Mouse (Mus musculus): Measurements from ENCODE around the gene Lgr6. TPM values are rescaled to one million over a fixed set of nuclear protein-coding genes. Genes with fewer than 3 reads are reported as not detected.

The Lgr6 gene
- polyA plus RNA-seq, 3 experiments from 2014 or later = 0.05 to 0.28 TPM; not detected in 1

DNA sequence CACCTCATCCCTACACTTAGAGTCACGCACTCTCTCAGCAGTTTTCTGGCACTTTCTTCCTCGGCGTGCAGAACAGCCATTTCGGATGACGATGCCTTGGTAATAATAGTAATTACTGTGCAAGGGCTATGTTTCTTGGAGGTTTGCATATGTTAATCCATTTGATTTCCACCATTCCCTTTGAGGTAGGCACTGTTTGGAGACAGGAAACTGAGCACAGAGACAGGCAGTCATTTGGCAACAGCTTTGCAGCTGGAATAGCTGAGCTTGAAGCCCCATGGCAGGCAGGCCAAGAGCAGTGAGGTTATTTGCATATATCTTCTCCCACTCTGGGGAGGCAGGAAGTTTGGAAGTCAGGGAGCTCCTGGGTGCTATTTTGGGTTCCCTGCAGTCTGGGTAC lies 93.2 kb downstream of the Lgr6 start:
- no peak for ATAC-seq

DNA sequence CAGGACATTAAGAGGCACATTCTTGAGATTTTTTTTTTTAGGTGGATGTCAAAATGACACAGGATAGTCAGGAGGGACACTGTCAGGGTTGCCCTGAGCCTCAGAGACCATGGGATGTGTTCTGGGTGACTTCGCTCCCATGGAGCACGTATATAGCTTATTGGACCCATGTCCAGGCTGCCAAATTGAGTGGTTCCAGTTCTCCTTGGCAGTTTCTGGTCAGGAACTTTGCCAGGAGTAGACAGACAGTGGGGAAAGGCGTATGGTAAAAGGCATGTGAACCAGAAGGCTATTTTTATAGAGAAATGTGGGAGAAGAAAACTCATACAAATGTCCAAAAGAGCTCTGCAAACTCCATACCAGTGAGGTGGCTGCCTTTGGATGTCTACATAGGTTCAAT lies 95.2 kb downstream of the Lgr6 start:
- no peak for ATAC-seq

DNA sequence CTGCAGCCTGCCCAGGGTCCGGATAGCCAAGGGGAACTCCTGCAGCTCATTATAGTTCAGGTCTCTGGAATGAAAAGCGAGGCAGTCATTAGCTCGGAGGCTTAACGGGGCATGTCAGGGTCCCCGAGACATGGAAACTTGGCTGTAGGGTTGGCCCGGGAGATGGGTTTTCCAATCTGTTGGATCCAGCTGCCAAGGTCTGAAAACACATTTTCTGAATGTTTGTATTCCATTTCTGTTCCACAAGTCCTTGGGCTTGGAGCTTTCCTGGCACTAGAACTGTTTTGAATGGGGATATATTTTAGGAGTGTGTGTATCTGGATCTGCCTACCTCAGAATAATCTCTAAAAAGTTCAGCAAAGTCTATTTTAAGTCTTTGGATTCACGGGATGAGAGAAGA lies 99.4 kb downstream of the Lgr6 start:
- no peak for ATAC-seq

DNA sequence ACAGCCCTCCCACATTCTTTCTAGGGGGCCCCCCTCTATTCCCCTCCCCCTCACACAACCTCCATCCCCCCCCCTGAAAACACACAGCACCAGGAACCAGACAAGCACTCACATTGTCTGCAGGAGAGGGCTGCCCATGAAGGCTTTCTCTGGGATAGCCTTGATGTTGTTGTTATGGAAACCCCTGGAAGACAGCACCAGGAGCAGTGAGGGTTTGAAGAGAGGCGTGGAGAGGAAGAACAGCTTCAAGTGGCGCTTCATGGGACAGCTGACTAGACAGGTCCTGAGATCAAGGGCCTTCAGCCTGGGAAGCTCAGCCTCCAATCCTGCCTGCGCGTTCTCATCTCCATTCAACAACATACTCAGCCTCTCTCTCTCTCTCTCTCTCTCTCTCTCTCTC lies 101.7 kb downstream of the Lgr6 start:
- no peak for ATAC-seq

DNA sequence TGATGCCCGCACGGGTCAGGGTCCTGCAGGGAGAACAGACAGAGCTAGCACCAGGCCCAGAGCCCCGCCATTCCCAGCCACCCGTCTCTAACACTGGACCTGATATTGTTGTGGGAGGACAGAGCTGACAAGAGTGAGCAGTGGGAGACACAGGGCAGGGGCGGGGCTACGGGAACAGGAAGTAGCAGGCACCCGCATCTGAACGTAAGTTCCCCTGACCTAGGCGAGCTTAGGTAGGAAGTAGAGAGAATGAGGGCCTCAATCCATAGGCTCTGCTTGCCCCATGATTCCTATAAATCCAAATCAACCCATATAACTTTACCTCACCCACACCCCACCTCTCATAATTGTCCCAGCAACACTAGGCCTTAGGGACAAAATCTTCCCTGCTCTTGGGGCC lies 104.5 kb downstream of the Lgr6 start:
- no peak for ATAC-seq

DNA sequence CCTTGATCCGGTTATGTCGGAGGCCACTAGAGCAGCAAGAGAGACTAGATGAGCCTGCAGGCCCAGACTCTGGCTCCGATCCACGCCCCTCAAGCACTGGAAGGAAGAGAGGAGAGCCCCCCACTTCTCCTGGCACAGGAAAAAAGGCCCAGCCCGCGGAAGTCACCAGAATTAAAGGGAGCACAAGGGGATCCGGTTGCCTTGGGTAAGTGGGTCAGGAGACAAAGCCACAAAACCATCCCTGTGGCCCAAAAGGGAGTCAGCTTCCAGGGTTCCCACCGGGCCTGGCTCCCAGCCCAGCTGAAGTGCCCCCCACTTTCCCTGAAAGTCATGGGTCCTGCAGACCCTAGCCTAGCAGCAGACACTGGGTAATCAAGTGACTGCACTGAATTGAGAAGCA lies 106.8 kb downstream of the Lgr6 start:
- ATAC-seq = no peak

DNA sequence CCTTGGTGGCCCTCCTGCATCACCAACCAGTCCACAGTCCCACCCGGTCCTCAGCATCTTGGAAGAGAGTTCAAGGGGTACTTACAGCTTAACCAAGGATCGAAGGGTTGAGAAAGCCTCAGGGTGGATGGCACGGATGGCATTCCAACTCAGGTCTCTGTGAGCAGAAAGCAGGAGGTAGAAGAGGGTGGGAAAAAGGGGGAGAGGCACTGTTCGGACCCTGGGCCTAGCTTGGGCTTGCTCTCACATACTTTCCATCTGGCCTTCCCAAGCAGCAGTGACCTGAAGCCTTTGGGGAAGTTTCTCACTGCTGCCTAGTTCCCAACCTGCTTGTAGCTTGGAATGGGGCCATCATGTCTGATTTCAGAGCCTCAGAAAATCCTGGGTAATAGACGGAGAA lies 107.5 kb downstream of the Lgr6 start:
- no peak for ATAC-seq

DNA sequence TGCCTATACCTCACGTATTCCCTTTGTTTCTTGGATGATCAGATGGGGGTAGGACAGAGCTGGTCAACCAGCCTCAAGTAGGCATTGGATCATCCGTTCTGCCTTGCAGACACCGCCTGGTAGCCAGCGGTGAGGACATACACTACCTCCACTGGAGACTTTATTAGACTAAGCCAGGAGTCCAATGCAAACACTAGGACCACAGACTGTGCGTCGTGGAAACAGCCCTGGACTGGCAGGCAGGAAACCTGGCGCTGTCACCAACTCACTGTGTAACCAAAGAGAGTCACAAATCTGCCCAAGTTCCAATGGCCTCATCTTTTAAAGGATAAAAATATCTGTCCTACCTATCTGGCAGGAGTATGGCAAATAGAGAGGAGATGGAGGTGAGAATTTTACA lies 108.6 kb downstream of the Lgr6 start:
- no peak for ATAC-seq

DNA sequence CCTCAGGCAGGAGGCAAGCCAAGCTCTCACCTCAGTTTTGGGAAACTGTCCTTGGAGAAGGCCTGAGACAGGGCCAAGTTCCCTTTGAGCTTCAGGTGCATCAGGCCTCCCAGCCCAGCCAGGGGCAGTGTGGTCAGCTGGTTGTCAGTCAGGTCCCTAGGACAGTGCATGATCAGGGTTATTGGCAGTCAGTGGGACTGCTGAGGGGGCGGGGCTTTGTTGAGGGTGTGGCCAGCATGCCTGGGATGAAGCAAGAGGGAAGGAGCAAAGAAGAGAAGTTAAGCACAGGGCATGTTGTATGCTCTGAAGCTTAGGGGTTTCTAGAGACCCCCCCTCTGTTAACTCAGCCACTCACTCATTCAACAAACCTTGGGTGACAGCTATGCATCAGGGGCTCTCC lies 109.1 kb downstream of the Lgr6 start:
- ATAC-seq = no peak

DNA sequence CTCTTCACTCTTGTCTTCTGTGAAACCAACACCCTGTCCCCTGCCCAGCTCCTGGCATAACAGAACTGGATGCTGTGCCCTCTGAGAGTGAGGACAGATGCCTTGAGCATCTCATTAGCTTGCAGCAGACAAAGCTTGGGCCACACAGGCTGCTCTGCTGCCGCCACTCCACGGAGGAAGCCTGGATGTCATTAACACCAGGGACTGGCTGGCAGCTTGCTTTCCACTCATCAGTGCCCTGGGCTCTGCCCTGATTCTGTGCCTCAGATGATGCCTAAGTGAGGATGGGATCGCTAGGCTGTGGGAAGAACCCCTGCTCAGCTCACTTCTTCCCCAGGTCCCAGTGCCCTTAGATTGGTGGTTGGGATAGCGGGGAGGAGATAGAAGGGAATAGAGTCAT lies 109.6 kb downstream of the Lgr6 start:
- ATAC-seq = no peak

DNA sequence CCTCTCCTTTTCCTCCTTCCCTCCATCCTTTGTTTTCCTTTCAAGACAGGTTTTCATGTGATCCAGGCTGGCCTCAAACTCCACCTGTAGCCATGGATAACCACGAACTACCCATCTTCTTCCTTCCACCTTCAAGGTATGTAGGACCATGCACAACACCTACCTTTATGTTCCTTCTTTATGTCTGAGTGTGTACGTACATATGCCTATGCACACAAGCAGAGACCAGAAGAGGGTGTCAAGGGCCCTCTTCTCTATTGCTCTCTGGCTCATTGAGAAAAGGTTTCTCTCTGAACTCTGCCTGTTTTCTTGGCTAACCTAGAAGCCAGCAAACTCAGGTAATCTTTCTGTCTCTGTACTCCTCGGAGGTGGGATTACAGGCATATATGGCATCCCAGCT lies 110.3 kb downstream of the Lgr6 start:
- ATAC-seq = no peak

DNA sequence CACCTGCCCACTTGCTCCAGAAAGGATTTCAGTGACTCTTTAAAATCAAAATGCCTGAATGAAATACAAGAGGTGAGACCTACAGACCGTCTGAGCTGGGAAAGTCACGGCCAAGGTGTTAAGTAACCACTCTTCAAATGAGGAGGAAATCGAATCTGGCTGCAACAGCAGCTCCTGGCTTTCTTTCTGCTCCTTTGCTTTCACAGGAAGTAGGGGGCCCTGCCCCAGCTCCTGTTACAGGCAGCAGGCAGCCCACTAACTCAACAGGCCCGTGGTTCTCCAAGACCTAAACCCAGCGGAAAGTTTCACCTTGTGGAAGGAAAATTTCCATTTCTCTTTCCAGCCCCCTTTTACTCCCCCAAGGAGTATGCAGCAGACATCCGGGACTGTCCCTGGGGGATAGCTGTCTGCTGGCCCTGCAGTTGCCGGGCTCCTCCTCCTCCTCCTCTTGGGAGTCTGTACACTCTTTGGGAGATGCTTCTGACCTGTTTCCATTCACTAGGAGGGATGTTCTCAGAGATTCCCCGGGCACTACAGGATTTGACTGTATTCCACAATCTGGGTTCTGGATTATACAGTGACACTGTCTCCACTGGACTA lies 112.9 kb downstream of the Lgr6 start:
- no peak for ATAC-seq

DNA sequence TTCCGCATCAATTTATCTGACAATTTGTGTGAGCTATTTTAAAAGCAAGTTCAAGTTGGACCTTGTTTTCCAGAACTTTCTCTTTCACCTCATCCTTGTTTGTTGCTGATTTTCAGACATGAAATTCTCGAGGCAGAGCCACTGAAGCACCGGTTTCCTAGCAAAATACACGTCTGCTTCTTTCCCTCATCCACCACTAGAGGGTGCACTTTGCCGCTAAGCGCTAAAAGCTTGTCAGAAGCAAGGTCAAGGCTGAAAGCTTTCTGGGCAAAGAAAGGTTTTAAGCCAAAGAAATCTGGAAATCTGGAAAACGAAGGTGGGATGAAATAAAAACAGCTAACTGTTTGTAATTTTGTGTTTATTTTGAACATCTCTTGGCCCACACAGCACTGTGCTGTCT lies 115.7 kb downstream of the Lgr6 start:
- ATAC-seq = peak; percentile 60

DNA sequence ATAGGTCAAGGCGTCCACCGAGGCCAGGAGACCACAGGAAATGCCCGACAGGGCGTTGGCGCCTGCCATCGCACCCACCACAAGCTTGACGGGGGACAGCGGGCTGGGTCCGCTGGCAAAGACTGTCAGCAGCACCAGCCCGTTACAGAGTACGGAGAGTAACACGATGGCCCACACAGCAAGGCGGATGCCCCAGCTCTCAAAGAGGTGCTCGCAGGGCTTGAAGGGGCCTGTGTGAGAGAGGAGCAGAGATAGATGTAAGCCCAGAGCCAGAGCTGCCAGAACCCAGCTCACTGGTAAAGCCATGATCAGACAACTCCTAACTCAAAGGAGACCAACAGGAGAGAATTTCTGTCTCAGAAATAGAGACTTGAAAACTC lies 117.1 kb downstream of the Lgr6 start:
- peak; percentile 17 for ATAC-seq

DNA sequence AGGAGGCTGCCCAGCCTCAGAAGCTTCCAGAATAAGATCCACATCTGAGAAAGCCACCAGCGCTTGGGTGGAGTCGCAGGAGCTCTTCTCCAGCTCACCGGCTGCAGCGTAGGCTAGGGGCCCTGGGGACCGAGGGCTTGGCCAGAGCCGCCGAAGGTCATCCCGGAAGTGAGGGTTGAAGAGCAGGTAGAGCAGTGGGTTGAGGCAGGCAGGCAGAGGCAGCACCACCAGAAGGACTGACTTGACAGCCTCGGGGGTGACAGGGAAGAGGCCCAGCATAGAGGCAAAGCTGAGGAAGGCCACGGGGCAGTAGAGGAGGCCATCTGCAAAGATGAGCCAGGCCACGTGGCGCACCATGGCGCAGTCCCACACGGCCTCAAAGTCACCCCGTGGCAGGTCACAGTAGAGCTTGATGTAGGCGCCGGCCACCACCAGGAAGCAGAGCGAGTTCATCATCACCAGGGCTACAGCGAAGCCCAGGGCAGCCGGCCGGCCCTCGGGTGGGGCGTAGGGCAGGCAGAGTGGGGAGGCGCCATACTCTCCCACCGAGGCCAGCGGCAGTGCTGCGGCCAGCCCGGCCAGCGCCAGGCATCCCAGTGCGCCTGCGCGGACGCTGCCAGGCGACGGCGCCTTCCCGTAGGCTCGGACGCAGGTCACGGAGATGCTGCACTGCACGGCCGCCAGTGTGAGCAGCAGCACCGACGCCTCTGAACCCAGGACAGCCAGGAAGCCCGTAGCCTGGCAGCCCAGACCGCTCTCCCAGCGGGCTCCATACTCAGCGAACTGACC lies 117.7 kb downstream of the Lgr6 start:
- ATAC-seq = peak; percentile 54

DNA sequence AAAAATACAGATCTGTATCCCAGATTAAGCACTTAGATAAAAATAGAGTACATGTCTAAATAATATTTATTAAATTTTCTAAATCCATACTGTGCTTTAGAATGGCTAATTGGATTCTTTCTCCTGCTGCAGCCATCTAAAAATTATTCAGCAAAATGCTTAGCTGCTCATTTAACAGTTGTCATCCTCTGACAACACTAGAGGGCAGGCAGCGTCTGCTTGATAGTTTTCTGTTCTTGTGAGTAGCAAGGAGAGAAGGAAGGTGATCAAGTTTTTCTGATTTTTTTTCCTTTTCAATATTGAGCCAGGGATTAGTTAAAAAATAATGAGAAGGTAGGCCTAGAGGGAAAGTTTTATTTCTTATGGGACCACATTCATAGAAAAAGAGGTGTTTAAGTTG lies 132.2 kb downstream of the Lgr6 start:
- ATAC-seq = no peak

DNA sequence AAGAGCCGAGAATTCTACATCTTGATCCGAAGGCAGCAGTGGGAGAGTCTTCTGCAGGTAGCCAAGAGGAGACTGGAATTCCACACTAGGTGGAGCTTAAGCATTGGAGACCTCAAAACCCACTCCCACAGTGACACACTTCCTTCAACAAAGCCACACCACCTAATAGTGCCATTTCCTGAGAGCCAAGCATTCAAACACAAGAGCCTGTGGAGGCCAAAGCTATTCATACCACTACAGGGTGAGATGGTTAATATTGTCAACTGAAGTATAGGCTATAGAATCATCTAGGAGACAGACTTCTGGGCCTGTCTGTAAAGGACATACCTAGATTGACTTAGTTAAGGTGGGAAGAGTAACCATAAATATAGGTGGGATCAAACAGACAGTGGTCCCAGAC lies 139.6 kb downstream of the Lgr6 start:
- ATAC-seq = no peak

DNA sequence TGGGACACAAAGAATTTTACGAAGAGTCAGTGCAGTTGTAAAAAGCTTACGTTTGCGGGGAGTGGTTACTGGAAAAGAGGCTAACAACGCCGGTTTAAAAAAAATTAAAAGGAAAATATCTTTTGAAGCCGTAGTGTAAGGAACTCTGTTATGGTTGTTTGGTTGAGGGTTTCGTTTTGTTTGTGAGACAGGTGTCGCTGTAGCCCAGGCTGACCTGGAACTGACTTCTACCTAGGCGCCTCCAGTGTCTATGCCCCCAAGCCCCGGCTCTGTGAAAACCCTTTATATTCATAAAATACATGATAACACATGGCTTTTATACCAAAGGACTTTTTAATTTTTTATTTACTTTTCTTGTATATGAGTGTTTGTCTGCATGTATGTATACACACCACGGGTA lies 142.3 kb downstream of the Lgr6 start:
- ATAC-seq = peak; percentile 61

DNA sequence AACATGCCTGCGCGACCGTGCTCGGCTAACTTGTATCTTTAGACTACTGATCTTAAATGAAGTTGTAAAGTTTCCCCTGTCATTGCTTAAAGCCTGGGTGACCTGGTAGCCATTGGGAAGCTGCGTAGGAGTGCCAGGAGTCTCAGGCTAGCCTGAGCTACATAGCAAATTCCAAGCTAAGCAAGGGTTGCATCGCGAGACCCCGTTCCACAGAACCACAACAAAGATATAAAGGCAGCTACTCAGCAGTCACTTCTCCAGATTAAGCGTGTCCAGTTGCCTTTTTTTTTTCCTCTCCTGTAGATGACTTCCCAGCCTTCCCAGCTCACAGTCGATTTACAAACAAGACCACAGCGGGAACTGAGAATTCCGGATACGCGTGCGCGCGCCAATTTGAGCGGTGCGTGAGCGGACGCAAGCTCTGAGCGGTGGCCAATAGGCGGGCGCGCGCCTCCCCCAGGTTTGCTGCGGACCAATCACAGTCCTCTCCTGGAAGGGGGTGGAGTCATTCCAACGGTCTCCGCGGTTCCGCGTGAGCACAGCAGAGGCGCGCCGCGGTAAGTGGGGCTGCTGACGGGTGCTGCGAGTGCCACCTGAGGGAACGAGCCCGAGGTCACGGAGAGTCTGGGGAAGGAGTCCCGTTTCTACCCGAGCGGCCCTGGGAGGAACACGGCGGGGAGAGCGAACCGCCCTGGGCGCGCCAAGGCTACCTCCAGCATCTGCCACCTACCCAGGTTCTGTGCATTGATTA lies 142.8 kb downstream of the Lgr6 start, which contains the start of gene Ube2t:
Gene Ube2t (plus strand): TSS at position 513 of the 751 bp plus-strand sequence.
- ATAC-seq = peak; percentile 99

DNA sequence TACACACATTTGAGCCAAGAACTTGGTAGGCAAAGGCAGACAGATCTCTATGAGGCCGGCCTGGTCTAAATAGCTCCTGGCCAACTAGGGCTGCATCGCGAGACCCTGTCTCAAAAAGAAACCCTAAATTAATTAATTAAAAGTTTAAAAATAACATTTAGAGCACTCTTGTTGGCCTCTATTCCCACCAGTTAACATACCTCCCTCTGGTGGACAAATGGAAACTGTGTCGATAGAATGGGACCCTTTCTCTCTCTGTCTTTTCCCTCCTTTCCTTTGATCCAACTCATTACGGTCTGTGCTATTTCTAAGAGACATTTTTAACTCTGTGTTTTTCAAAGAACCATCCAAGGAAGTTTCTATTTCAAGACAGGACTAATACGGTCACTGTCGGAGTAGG lies 144.4 kb downstream of the Lgr6 start:
- ATAC-seq = no peak

DNA sequence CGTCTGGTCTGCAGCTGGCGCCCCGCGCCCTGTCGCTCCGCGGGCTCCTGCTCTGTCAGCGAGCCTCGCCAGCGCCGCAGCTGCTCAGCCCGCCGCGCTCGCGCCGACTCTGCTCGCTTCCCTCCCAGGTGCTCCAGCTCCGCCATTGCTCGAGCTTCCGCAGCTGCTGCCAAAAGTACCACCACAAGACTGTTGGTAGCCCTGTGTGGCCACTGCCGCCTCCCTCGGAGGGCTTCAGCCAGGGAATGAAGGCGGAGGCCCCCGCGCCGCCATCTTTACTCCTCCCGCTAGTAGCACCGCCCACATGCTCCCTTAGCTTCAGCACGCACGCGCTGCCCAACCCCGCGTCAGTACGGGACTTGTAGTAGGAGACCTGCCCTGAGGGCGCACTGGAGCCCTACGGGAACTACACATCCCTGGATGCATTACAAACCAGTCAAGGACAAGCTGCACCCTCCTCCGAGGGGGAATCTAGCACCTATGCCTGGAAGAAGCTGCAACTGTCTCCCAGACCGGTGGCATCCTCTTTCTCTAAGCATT lies 149.4 kb downstream of the Lgr6 start, which contains the start of gene Ppp1r12b:
Gene Ppp1r12b (minus strand): TSS at position 306 of the 540 bp plus-strand sequence.
- peak; percentile 97 for ATAC-seq

DNA sequence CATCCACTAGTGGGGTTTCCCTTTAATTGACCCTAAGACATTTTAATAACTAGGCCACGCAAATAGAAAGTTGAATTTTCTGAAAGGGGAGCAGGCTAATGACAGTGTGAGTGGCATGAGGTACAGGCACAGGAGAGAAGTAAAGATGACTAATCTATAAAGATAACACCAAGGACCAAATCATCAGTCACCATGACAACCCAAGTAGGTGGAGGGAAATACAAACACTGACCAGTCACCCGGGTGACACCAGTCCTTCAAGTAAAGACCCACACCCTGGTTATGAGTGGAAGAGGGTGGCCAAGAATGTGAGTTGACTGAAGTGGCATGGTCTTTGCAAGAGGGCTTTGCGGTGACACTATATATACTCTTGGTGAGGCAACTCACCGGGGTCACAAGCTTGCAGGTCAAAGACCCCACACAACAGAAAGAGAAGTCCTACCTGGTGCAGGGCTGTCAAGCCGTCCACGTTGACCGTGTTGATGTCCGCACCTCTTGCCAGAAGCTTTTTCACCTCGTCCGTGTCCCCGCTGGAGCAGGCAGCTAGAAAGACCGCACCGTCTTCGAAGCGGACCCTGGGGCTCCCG lies 149.9 kb downstream of the Lgr6 start:
- peak; percentile 13 for ATAC-seq

DNA sequence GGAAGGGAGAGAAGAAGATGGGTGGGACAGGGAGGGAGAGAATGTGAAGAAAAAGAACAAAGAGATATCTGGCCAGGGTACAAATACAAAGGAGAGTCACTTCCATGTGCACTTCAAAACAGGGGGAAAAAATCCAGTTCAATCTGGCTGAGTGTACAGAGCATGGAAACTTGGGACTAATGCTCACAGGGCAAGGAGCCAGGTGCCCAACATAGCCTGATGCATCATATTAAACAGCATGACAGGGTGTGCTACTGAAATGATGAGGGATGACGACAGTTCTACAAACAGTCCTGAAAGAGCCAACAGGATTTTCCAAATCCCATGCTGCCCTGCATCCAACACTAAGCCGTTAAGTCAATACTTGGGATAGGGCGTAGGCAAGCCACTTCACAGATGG lies 155.1 kb downstream of the Lgr6 start:
- no peak for ATAC-seq
